Comparison of ENCODE assay signal across 8 mouse cellular contexts in the genomic region with DNA sequence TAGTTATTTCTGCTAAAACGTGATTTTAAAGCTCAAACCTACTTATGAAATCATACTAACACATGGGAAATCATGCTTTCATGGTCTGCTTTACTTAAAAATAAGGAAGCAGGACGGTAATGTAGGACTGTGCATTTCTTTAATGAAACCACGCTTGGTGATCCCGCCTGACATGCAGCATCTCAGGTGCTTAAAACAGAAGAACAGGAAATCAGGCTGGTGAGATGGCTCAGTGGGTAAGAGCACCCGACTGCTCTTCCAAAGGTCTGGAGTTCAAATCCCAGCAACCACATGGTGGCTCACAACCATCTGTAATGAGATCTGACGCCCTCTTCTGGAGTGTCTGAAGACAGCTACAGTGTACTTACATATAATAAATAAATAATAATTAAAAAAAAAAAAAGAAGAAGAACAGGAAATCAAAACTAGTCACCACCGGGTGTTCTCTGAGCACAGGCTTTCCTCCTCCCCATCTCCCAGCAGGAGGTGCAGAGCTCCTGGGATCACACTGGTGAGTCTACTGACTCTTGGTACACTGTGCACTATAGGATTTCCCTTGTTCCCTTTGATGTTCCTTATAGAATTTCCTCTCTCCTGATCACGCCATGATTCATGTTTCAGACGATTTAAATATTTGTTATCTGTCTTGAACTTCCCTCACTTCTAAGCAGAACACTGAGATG. TPM values are rescaled to one million over a fixed set of nuclear protein-coding genes. Genes with fewer than 3 reads are reported as not detected.
DNase-seq lines count a peak whose midpoint lies in the region; ATAC-seq and TF ChIP-seq lines count a peak whose summit lies in the region.
"Not testable (repeated sequence)": the region's sequence is repeated elsewhere in the genome, so short reads cannot be mapped to it uniquely, and the experiment has no call there.

No protein-coding gene starts in this region.

- H3K27ac ChIP-seq in MEL (ENCODE audit: control insufficient read depth, low read depth, low read length); embryonic facial prominence, embryonic 11.5 days (replicated peaks; ENCODE audit: low read depth, low read length); limb, embryonic 10.5 days; thymus, adult 2 months (ENCODE audit: control insufficient read depth, insufficient read depth, low read length): not testable (repeated sequence)
- peak overlapping the region; percentile 89 for H3K27ac ChIP-seq in gastrocnemius, adult 2 months
- peak overlapping the region; percentile 64 for H3K27ac ChIP-seq in hindbrain, embryonic 15.5 days (replicated peaks)
- 0 out of 2 replicates have a peak overlapping the region, but pooled peaks have one; percentile 50 for H3K27ac ChIP-seq in lung, embryonic 15.5 days

- not testable (repeated sequence) for H3K36me3 ChIP-seq in MEL (ENCODE audit: control insufficient read depth in 1 of 2, insufficient read depth in 2 of 2, low read length in 2 of 2); embryonic facial prominence, embryonic 11.5 days (replicated peaks; ENCODE audit: control insufficient read depth, insufficient read depth, low read depth, low read length); hindbrain, embryonic 15.5 days; limb, embryonic 10.5 days; lung, embryonic 15.5 days; thymus, adult 2 months (ENCODE audit: control insufficient read depth, insufficient read depth, low read length)

- H3K27me3 ChIP-seq in MEL (ENCODE audit: control insufficient read depth in 1 of 2, insufficient read depth in 2 of 2, low read length in 2 of 2); embryonic facial prominence, embryonic 11.5 days (ENCODE audit: control insufficient read depth, insufficient read depth, low read length); hindbrain, embryonic 15.5 days; limb, embryonic 10.5 days (ENCODE audit: low read depth, poor library complexity, severe bottlenecking); lung, embryonic 15.5 days; thymus, adult 2 months (ENCODE audit: control insufficient read depth, insufficient read depth, low read length): not testable (repeated sequence)

- H3K4me2 ChIP-seq in embryonic facial prominence, embryonic 11.5 days (ENCODE audit: low read depth, low read length): peak overlapping the region; percentile 32; the same call in 1 of the 2 replicates
- H3K4me2 ChIP-seq in hindbrain, embryonic 15.5 days: peak overlapping the region; percentile 68
- peak overlapping the region; percentile 77 for H3K4me2 ChIP-seq in lung, embryonic 15.5 days

- not testable (repeated sequence) for TF ChIP-seq CTCF in MEL (IDR thresholded peaks at IDR 0.05 in 2 of 3, conservative IDR thresholded peaks at IDR 0.05 in 1 of 3; ENCODE audit: control insufficient read depth in 1 of 3, insufficient read depth in 1 of 3, low read depth in 2 of 3, low read length in 3 of 3, poor library complexity in 1 of 3, severe bottlenecking in 1 of 3); gastrocnemius, adult 2 months (IDR thresholded peaks at IDR 0.05); thymus, adult 2 months (IDR thresholded peaks at IDR 0.05; ENCODE audit: borderline replicate concordance, control insufficient read depth, extremely low read depth, insufficient read depth, low read length, poor library complexity)

- not testable (repeated sequence) for TF ChIP-seq RAD21 in MEL (IDR thresholded peaks at IDR 0.05; ENCODE audit: low read depth, low read length)

- H3K9me3 ChIP-seq in MEL (replicated peaks; ENCODE audit: insufficient read depth, low read length); embryonic facial prominence, embryonic 11.5 days (replicated peaks; ENCODE audit: control insufficient read depth, low read length); hindbrain, embryonic 15.5 days; limb, embryonic 10.5 days (replicated peaks); lung, embryonic 15.5 days: not testable (repeated sequence)

- not testable (repeated sequence) for DNase-seq in MEL (ENCODE audit: low read depth, low spot score); embryonic facial prominence, embryonic 11.5 days (ENCODE audit: low spot score); gastrocnemius, adult 2 months; limb, embryonic 10.5 days (ENCODE audit: low spot score); thymus, adult 2 months
- DNase-seq in naive thymus-derived CD4-positive, alpha-beta T cell, adult 2 months (ENCODE audit: low read depth): peak; percentile 15

- ATAC-seq in embryonic facial prominence, embryonic 11.5 days (replicated peaks; ENCODE audit: insufficient number of reproducible peaks, low FRiP score, low TSS enrichment, low read depth): peak; percentile 40; the same call in 1 of the 2 replicates
- peak; percentile 67 for ATAC-seq in hindbrain, embryonic 15.5 days (ENCODE audit: low FRiP score, low read depth)
- ATAC-seq in lung, embryonic 15.5 days (ENCODE audit: borderline replicate concordance, extremely low read depth, low FRiP score, low TSS enrichment): peak; percentile 39; the same call in 1 of the 2 replicates

- not testable (repeated sequence) for TF ChIP-seq POLR2A in MEL (IDR thresholded peaks at IDR 0.05; ENCODE audit: control insufficient read depth in 1 of 2, insufficient read depth in 1 of 2, low read depth in 1 of 2, low read length in 2 of 2, poor library complexity in 1 of 2); thymus, adult 2 months (IDR thresholded peaks at IDR 0.05; ENCODE audit: control insufficient read depth, extremely low read depth, insufficient read depth, low read length, poor library complexity)

- intact Hi-C loops in gastrocnemius, adult 2 months (cut with DNase I): loop anchor here (5.0 to 10.0 kb wide), 2 partner anchors 38 to 235 kb away; a partner anchor contains a TSS

- H3K4me3 ChIP-seq in MEL (ENCODE audit: control insufficient read depth in 1 of 2, insufficient read depth in 1 of 2, low read depth in 2 of 2, low read length in 2 of 2): peak overlapping the region; percentile 80 to 93
- peak overlapping the region; percentile 66 for H3K4me3 ChIP-seq in embryonic facial prominence, embryonic 11.5 days (ENCODE audit: low read depth, low read length)
- H3K4me3 ChIP-seq in gastrocnemius, adult 2 months: peak overlapping the region; percentile 93
- peak overlapping the region; percentile 55 for H3K4me3 ChIP-seq in hindbrain, embryonic 15.5 days
- peak overlapping the region; percentile 69 for H3K4me3 ChIP-seq in limb, embryonic 10.5 days
- peak overlapping the region; percentile 84 for H3K4me3 ChIP-seq in lung, embryonic 15.5 days
- peak overlapping the region; percentile 98 for H3K4me3 ChIP-seq in thymus, adult 2 months (ENCODE audit: control insufficient read depth, insufficient read depth, low read length)

- not testable (repeated sequence) for H3K79me2 ChIP-seq in MEL (ENCODE audit: control insufficient read depth, insufficient read depth, low read length, poor library complexity)

- H3K9ac ChIP-seq in MEL (ENCODE audit: control insufficient read depth, low read depth, low read length, poor library complexity, severe bottlenecking): peak overlapping the region; percentile 56
- peak overlapping the region; percentile 67 for H3K9ac ChIP-seq in embryonic facial prominence, embryonic 11.5 days (replicated peaks; ENCODE audit: low read length)
- H3K9ac ChIP-seq in hindbrain, embryonic 15.5 days: peak overlapping the region; percentile 23; the same call in 1 of the 2 replicates
- peak overlapping the region; percentile 64 for H3K9ac ChIP-seq in lung, embryonic 15.5 days

- not testable (repeated sequence) for H3K4me1 ChIP-seq in MEL (ENCODE audit: control insufficient read depth in 1 of 2, insufficient read depth in 2 of 2, low read length in 2 of 2); embryonic facial prominence, embryonic 11.5 days (ENCODE audit: control insufficient read depth, insufficient read depth, low read length); limb, embryonic 10.5 days; lung, embryonic 15.5 days; thymus, adult 2 months (replicated peaks; ENCODE audit: control insufficient read depth, insufficient read depth, low read length)
- peaks cover 13% of the 10 kb centered on the region for H3K4me1 ChIP-seq in hindbrain, embryonic 15.5 days (replicated peaks)

- 51% methylated on average over 8 of the region's 9 CpGs for WGBS in embryonic facial prominence, embryonic 11.5 days
- 45% methylated on average over 8 of the region's 9 CpGs for WGBS in hindbrain, embryonic 15.5 days
- WGBS in limb, embryonic 10.5 days: 55% methylated on average over 9 of the region's 9 CpGs
- 36% methylated on average over 9 of the region's 9 CpGs for WGBS in lung, embryonic 15.5 days
- 27% methylated on average over 9 of the region's 9 CpGs for WGBS in thymus, adult 2 months

- TF ChIP-seq EP300 in MEL (IDR thresholded peaks at IDR 0.05; ENCODE audit: low read depth in 1 of 2, low read length in 2 of 2): not testable (repeated sequence)

RNA-seq across cellular contexts. Expression of a gene that starts 8.7 kb away (rescaled TPM):
- total RNA-seq in MEL (2012; rRNA removed): 1.4 and 1.6 TPM in 2 replicates
- polyA plus RNA-seq in MEL (2012; ENCODE audit: insufficient read depth in 1 of 2, insufficient read length in 2 of 2, low read depth in 1 of 2, low replicate concordance in 2 of 2, missing spikeins in 1 of 2): 1 to 10 TPM in 1 of 2 experiments, not detected in 1; 1.3 TPM
- polyA plus RNA-seq in embryonic facial prominence, embryonic 11.5 days (2014; fragmentation: Nextera tagmentation; extraction: Ambion mirVana): 2.1 and 2.9 TPM in 2 replicates
- total RNA-seq in gastrocnemius, adult 2 months (2021): 1 to 10 TPM; 1.3 to 1.5 TPM
- polyA plus RNA-seq in hindbrain, embryonic 15.5 days (2015; fragmentation: Nextera tagmentation; extraction: Ambion mirVana): 4.7 and 6.0 TPM in 2 replicates
- 0.74 and 1.5 TPM in 2 replicates for polyA plus RNA-seq in limb, embryonic 10.5 days (2016; fragmentation: Nextera tagmentation; extraction: Ambion mirVana)
- 1.5 TPM in 2 replicates for polyA plus RNA-seq in lung, embryonic 15.5 days (2015; fragmentation: Nextera tagmentation; extraction: Ambion mirVana)
- 0.97 and 1.1 TPM in 2 replicates for polyA plus RNA-seq in thymus, adult 2 months (2012; rRNA removed)

RNA-seq across cellular contexts. Expression of a gene that starts 36.8 kb away (rescaled TPM):
- total RNA-seq in MEL (2012; rRNA removed): 1.1 and 1.7 TPM in 2 replicates
- 1 to 10 TPM in 1 of 2 experiments, not detected in 1; 1.4 TPM for polyA plus RNA-seq in MEL (2012; ENCODE audit: insufficient read depth in 1 of 2, insufficient read length in 2 of 2, low read depth in 1 of 2, low replicate concordance in 2 of 2, missing spikeins in 1 of 2)
- 0.53 and 0.66 TPM in 2 replicates for polyA plus RNA-seq in embryonic facial prominence, embryonic 11.5 days (2014; fragmentation: Nextera tagmentation; extraction: Ambion mirVana)
- 1 to 10 TPM; 4.0 to 4.4 TPM for total RNA-seq in gastrocnemius, adult 2 months (2021)
- 1.1 and 1.3 TPM in 2 replicates for polyA plus RNA-seq in hindbrain, embryonic 15.5 days (2015; fragmentation: Nextera tagmentation; extraction: Ambion mirVana)
- polyA plus RNA-seq in limb, embryonic 10.5 days (2016; fragmentation: Nextera tagmentation; extraction: Ambion mirVana): 0.24 and 0.50 TPM in 2 replicates
- polyA plus RNA-seq in lung, embryonic 15.5 days (2015; fragmentation: Nextera tagmentation; extraction: Ambion mirVana): 0.21 and 0.92 TPM in 2 replicates
- 1.4 and 2.4 TPM in 2 replicates for polyA plus RNA-seq in thymus, adult 2 months (2012; rRNA removed)
